Mouse (Mus musculus) liver, adult 2 months (tissue): ENCODE results near the gene Cyth3. TPM values are rescaled to one million over a fixed set of nuclear protein-coding genes. Genes with fewer than 3 reads are reported as not detected.

Experiments
- DNase-seq: peaks from one replicate; pipeline ENCODE4 v3.0.0-alpha.2; 2011; ENCODE audit warnings: low read depth, low spot score; ENCODE audit errors: extremely low read depth
- H3K27ac ChIP-seq: fragments of 200-500 bp; replicated peaks from 2 replicates; pipeline ENCODE4 v1.5.1; 2012; ENCODE audit warnings: low read depth, mild to moderate bottlenecking, control low read depth, inconsistent platforms, low read length; ENCODE audit not compliant: insufficient read depth
- H3K27me3 ChIP-seq: fragments of 200-500 bp; 2 replicates; pipeline ENCODE4 v1.6.1; 2012; ENCODE audit warnings: mild to moderate bottlenecking, moderate library complexity, low read length, inconsistent platforms; ENCODE audit not compliant: control insufficient read depth, insufficient read depth
- H3K36me3 ChIP-seq: fragments of 200-500 bp; 2 replicates; pipeline ENCODE4 v1.6.1; 2012; ENCODE audit warnings: low read length, inconsistent platforms; ENCODE audit not compliant: control insufficient read depth, insufficient read depth
- H3K4me1 ChIP-seq: fragments of 200-500 bp; 2 replicates; pipeline ENCODE4 v1.6.1; 2011; ENCODE audit warnings: low read length; ENCODE audit not compliant: control insufficient read depth, insufficient read depth
- H3K4me3 ChIP-seq: fragments of 200-500 bp; 2 replicates; pipeline ENCODE4 v1.5.1; 2011; ENCODE audit warnings: low read depth, mild to moderate bottlenecking, control low read depth, low read length, moderate library complexity; ENCODE audit not compliant: insufficient read depth
- H3K79me2 ChIP-seq: fragments of 200-500 bp; 2 replicates; pipeline ENCODE4 v1.6.1; 2012; ENCODE audit warnings: inconsistent platforms, mild to moderate bottlenecking, low read length, moderate library complexity; ENCODE audit not compliant: control insufficient read depth, insufficient read depth
- H3K9ac ChIP-seq: fragments of 200-500 bp; 2 replicates; pipeline ENCODE4 v1.6.1; 2012; ENCODE audit warnings: low read depth, mild to moderate bottlenecking, control low read depth, inconsistent platforms, low read length
- CTCF ChIP-seq: fragments of 200-500 bp; IDR thresholded peaks from 2 replicates; pipeline ENCODE4 v1.5.1; 2011; ENCODE audit warnings: low read depth, low read length, control low read depth
- POLR2A ChIP-seq: fragments of 200-500 bp; IDR thresholded peaks from 2 replicates; pipeline ENCODE4 v1.6.1; 2011; ENCODE audit warnings: low read length, control low read depth; ENCODE audit not compliant: insufficient read depth; ENCODE audit errors: extremely low read depth
- WGBS: fragments of 180-500 bp; shearing (Covaris S2); methylation state at CpG from one replicate; pipeline ENCODE4 v1.1.7; 2018; 5-methylcytosine and 5-hydroxymethylcytosine counted together
- polyA plus RNA-seq: library from polyadenylated mRNA; depleted of rRNA; stranded (reverse); fragments of >200 nt; gene quantifications from 2 replicates; pipeline ENCODE4 v1.2.3, GENCODE M21; 2012
- total RNA-seq: library from RNA; depleted of rRNA; stranded (reverse); fragments of >200 nt; gene quantifications from 2 replicates; pipeline ENCODE4 v1.2.3, GENCODE M21; 2014

The Cyth3 gene
- total and polyA plus RNA-seq, 2 experiments = 2.9 to 4.4 TPM

DNA sequence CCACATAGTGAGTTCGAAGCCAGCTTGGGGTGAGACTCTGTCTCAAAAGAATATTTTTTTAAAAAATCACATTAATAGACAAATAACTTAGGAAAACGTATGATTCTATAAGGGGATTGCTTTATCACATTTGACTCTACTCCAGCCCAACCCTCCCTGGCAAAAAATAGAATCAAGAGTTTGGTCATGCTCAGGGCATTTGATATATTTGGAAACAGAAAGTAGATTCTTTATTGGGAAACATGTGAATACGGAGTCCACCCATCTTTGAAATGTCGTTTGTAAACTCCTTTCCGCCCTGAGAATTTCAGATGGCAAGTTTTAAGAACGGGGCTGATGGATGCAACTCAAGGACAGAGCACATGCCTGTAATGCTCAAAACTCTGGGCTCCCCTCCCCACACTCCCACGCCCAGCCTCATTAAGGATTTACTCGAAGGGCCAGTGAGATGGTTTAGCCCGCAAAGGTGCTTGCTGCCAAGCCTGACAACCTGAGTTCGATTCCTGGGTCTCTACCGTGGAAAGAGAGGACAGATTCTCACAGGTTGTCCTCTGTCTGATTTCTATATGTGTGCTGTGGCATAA is 28.6 kb upstream of the Cyth3 start:
- Histone ChIP-seq H3K36me3 (no peaks in the 10 kb centered on the region), H3K4me1 (no peaks in the 10 kb centered on the region), H3K9ac (no peak overlapping the region), H3K4me3 (no peak overlapping the region), H3K27ac (no peak overlapping the region), H3K27me3 (no peaks in the 10 kb centered on the region), H3K79me2 (no peaks in the 10 kb centered on the region)
- no peak for DNase-seq
- 88% methylated on average over 11 of the region's 11 CpGs for WGBS
- TF ChIP-seq POLR2A = no peak
- no peak for TF ChIP-seq CTCF

GRCm38 (mm10) chr5:143594291-143595065 is 27.8 kb upstream of the Cyth3 start:
- Histone ChIP-seq H3K79me2 (no peaks in the 10 kb centered on the region), H3K4me1 (no peaks in the 10 kb centered on the region), H3K9ac (no peak overlapping the region), H3K27me3 (no peaks in the 10 kb centered on the region), H3K4me3 (no peak overlapping the region), H3K36me3 (no peaks in the 10 kb centered on the region), H3K27ac (no peak overlapping the region)
- TF ChIP-seq CTCF (no peak), POLR2A (no peak)
- WGBS = 89% methylated on average over 3 of the region's 3 CpGs
- no peak for DNase-seq

GRCm38 (mm10) chr5:143602051-143602450 is 20.2 kb upstream of the Cyth3 start:
- WGBS = 67% methylated on average over 10 of the region's 10 CpGs
- Histone ChIP-seq H3K27me3 (no peaks in the 10 kb centered on the region), H3K9ac (no peak overlapping the region), H3K4me1 (no peaks in the 10 kb centered on the region), H3K4me3 (no peak overlapping the region), H3K79me2 (no peaks in the 10 kb centered on the region), H3K36me3 (no peaks in the 10 kb centered on the region), H3K27ac (no peak overlapping the region)
- no peak for DNase-seq
- TF ChIP-seq POLR2A = no peak
- TF ChIP-seq CTCF = no peak

- no peak for DNase-seq
These were observed 18.0 kb upstream of the Cyth3 start for GRCm38 (mm10) chr5:143604157-143604774.

DNA sequence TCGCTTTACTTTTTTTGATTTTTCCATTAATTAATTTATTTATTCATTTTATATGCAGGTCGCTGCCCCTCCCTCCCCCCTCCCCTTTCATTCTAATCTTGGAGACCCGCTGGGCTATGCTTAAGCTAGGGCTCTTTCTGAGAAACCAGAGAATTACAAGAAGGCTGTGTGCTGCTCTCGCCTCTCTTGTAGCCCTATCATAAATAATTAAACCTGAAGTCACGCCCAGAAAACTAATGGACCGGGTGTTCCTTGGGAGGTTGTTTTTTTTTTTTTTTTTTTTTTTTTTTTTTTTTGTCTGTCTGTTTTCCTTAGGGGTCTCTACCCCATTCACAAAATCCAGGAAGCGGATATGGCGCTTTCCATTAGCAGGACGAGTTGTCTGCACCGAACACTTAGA is 15.5 kb upstream of the Cyth3 start:
- Histone ChIP-seq H3K27me3 (no peaks in the 10 kb centered on the region), H3K4me1 (no peaks in the 10 kb centered on the region), H3K79me2 (no peaks in the 10 kb centered on the region), H3K9ac (no peak overlapping the region), H3K4me3 (no peak overlapping the region), H3K36me3 (no peaks in the 10 kb centered on the region), H3K27ac (no peak overlapping the region)
- TF ChIP-seq CTCF = no peak
- no peak for TF ChIP-seq POLR2A
- WGBS = 89% methylated on average over 10 of the region's 10 CpGs
- DNase-seq = no peak

More at GRCm38 (mm10) chr5:143604157-143604774, 18.0 kb upstream of the Cyth3 start:
- H3K27me3 ChIP-seq = no peaks in the 10 kb centered on the region
- WGBS = 80% methylated on average over 7 of the region's 7 CpGs
- TF ChIP-seq CTCF = no peak
- no peak for TF ChIP-seq POLR2A
- H3K27ac ChIP-seq = no peak overlapping the region
- no peaks in the 10 kb centered on the region for H3K36me3 ChIP-seq
- H3K79me2 ChIP-seq = no peaks in the 10 kb centered on the region
- H3K4me1 ChIP-seq = no peaks in the 10 kb centered on the region
- H3K9ac ChIP-seq = no peak overlapping the region
- no peak overlapping the region for H3K4me3 ChIP-seq

GRCm38 (mm10) chr5:143608175-143608574 is 14.1 kb upstream of the Cyth3 start:
- Histone ChIP-seq H3K79me2 (no peaks in the 10 kb centered on the region), H3K9ac (no peak overlapping the region), H3K4me1 (no peaks in the 10 kb centered on the region), H3K27me3 (no peaks in the 10 kb centered on the region), H3K4me3 (no peak overlapping the region), H3K27ac (no peak overlapping the region), H3K36me3 (no peaks in the 10 kb centered on the region)
- 94% methylated on average over 10 of the region's 10 CpGs for WGBS
- no peak for DNase-seq
- TF ChIP-seq POLR2A (no peak), CTCF (no peak)
